Mouse (Mus musculus): ENCODE measurements around the gene Hecw1. TPM values are rescaled to one million over a fixed set of nuclear protein-coding genes. Genes with fewer than 3 reads are reported as not detected.

Gene Hecw1
- polyA plus RNA-seq (2017; shearing (Covaris generic)): 0.24 TPM

GRCm38 (mm10) chr13:14522906-14523269 lies at the start of gene Hecw1:
TSS of gene Hecw1 (minus strand) at chr13:14523228.

Other genes starting within 250 kb of the Hecw1 start
- gene Mrpl32, start 89.9 kb upstream of the Hecw1 start, polyA plus RNA-seq (2017; shearing (Covaris generic)): 139 TPM
- 288 TPM for gene Psma2, start 90.0 kb upstream of the Hecw1 start, polyA plus RNA-seq (2017; shearing (Covaris generic))
- 22.9 TPM for gene AW209491, start 106.9 kb upstream of the Hecw1 start, polyA plus RNA-seq (2017; shearing (Covaris generic))

Data from CD4-positive, CD25-positive, alpha-beta regulatory T cell, adult 9 weeks (primary cell).